Mouse (Mus musculus): ENCODE results near the gene Gm14214.

DNA sequence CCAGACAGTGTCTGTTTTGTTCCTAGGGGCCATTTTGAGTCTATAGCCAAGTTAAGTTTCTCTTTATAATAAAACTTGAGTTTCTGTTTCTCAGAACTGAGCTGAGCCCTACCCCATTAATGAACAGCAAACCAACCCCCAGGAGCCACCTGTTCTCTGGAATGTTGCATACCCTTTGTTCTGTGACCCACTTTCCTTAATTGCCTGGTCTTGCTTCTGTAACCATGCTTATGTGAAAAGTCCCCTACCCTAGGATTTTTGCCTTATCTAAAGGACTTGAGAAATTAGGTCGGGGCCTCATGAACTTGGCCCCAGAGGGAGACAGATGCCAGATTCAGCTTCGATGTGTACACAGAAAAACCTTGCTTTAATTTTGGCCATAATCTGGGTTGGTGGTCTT, 37.9 kb downstream of the Gm14214 start:
- no peak for TF ChIP-seq CTCF (IDR thresholded peaks at IDR 0.05; ENCODE audit: low read depth, low read length)
- TF ChIP-seq POLR2A (IDR thresholded peaks at IDR 0.05; ENCODE audit: extremely low read depth, insufficient read depth, low read length), result no peak

Measured in liver, adult 2 months (tissue).